Mouse (Mus musculus): ENCODE results near the gene Rps3. TPM values are rescaled to one million over a fixed set of nuclear protein-coding genes. Genes with fewer than 3 reads are reported as not detected.
"Not testable (repeated sequence)": the region's sequence is repeated elsewhere in the genome, so short reads cannot be mapped to it uniquely, and the experiment has no call there.

The Rps3 gene
- 100 to 1,000 TPM; 262 to 278 TPM for total RNA-seq (2021)
- long read RNA-seq, experiment 1, transcript Rps3-201 (7 exons, 1,908 nt), result major isoform, 232 of 245 reads
- long read RNA-seq, experiment 1, partial matches to known transcripts, result 12 of 245 reads
- long read RNA-seq, experiment 1, other reads (novel, unspliced or antisense), result 1 of 245 reads
- long read RNA-seq, experiment 2, transcript Rps3-201 (7 exons, 1,908 nt), result major isoform, 277 of 297 reads
- long read RNA-seq, experiment 2, partial matches to known transcripts, result 18 of 297 reads
- long read RNA-seq, experiment 2, other reads (novel, unspliced or antisense), result 2 of 297 reads

- intact Hi-C loops (cut with DNase I; ENCODE audit: low total_unique reads), result no loop called here
- DNase-seq, result peak; percentile 92
Observed at GRCm38 (mm10) chr7:99483271-99483923, at the start of gene Rps3. Gene Rps3 (minus strand): TSS chr7:99483738.

- intact Hi-C loops (cut with DNase I; ENCODE audit: low total_unique reads), result no loop called here
- DNase-seq, result no peak
Observed at GRCm38 (mm10) chr7:99532526-99532925, 49.0 kb upstream of the Rps3 start.

GRCm38 (mm10) chr7:99531408-99531970, 48.0 kb upstream of the Rps3 start:
- intact Hi-C loops (cut with DNase I; ENCODE audit: low total_unique reads), result no loop called here
- DNase-seq, result no peak

- intact Hi-C loops (cut with DNase I; ENCODE audit: low total_unique reads), result no loop called here
- DNase-seq, result no peak
Observed at GRCm38 (mm10) chr7:99529410-99529809, 45.9 kb upstream of the Rps3 start.

GRCm38 (mm10) chr7:99528547-99528946, 45.0 kb upstream of the Rps3 start:
- intact Hi-C loops (cut with DNase I; ENCODE audit: low total_unique reads), result no loop called here
- DNase-seq, result no peak

- intact Hi-C loops (cut with DNase I; ENCODE audit: low total_unique reads), result no loop called here
- DNase-seq, result no peak
Observed at GRCm38 (mm10) chr7:99523837-99524236, 40.3 kb upstream of the Rps3 start.

- DNase-seq, result no peak
- intact Hi-C loops (cut with DNase I; ENCODE audit: low total_unique reads), result no loop called here
Observed at GRCm38 (mm10) chr7:99523121-99523520, 39.6 kb upstream of the Rps3 start.

GRCm38 (mm10) chr7:99518954-99519644, 35.6 kb upstream of the Rps3 start:
- intact Hi-C loops (cut with DNase I; ENCODE audit: low total_unique reads), result no loop called here
- no peak for DNase-seq

- intact Hi-C loops (cut with DNase I; ENCODE audit: low total_unique reads), result no loop called here
- no peak for DNase-seq
Observed at GRCm38 (mm10) chr7:99516814-99517157, 33.2 kb upstream of the Rps3 start.

- no peak for DNase-seq
- intact Hi-C loops (cut with DNase I; ENCODE audit: low total_unique reads), result no loop called here
Observed at GRCm38 (mm10) chr7:99516092-99516813, 32.7 kb upstream of the Rps3 start.

- intact Hi-C loops (cut with DNase I; ENCODE audit: low total_unique reads), result no loop called here
- peak; percentile 61 for DNase-seq
Observed at GRCm38 (mm10) chr7:99510087-99510501, 26.6 kb upstream of the Rps3 start.

- DNase-seq; intact Hi-C loops (cut with DNase I; ENCODE audit: low total_unique reads): not testable (repeated sequence)
Observed at GRCm38 (mm10) chr7:99508187-99508586, 24.6 kb upstream of the Rps3 start.

- intact Hi-C loops (cut with DNase I; ENCODE audit: low total_unique reads), result no loop called here
- no peak for DNase-seq
Observed at GRCm38 (mm10) chr7:99504556-99504955, 21.0 kb upstream of the Rps3 start.

GRCm38 (mm10) chr7:99501148-99501547, 17.6 kb upstream of the Rps3 start:
- intact Hi-C loops (cut with DNase I; ENCODE audit: low total_unique reads), result no loop called here
- DNase-seq, result no peak

- intact Hi-C loops (cut with DNase I; ENCODE audit: low total_unique reads), result loop anchor here (1.0 kb wide), 1 partner anchor 56 kb away; no protein-coding TSS in a partner anchor
- no peak for DNase-seq
Observed at GRCm38 (mm10) chr7:99500655-99501054, 17.1 kb upstream of the Rps3 start.

- DNase-seq, result peak; percentile 78
- intact Hi-C loops (cut with DNase I; ENCODE audit: low total_unique reads), result loop anchor here (1.0 kb wide), 1 partner anchor 56 kb away; no protein-coding TSS in a partner anchor
Observed at GRCm38 (mm10) chr7:99500201-99500600, 16.7 kb upstream of the Rps3 start.

GRCm38 (mm10) chr7:99499128-99499527, 15.6 kb upstream of the Rps3 start:
- DNase-seq, result no peak
- intact Hi-C loops (cut with DNase I; ENCODE audit: low total_unique reads), result loop anchor here (2.0 kb wide), 1 partner anchor 92 kb away; no protein-coding TSS in a partner anchor

- intact Hi-C loops (cut with DNase I; ENCODE audit: low total_unique reads), result no loop called here
- DNase-seq, result no peak
Observed at GRCm38 (mm10) chr7:99489708-99490107, 6.2 kb upstream of the Rps3 start.

- no peak for DNase-seq
- intact Hi-C loops (cut with DNase I; ENCODE audit: low total_unique reads), result no loop called here
Observed at GRCm38 (mm10) chr7:99484679-99485078, 1.1 kb upstream of the Rps3 start.

GRCm38 (mm10) chr7:99483924-99484319, 384 bp upstream of the Rps3 start:
- no peak for DNase-seq
- intact Hi-C loops (cut with DNase I; ENCODE audit: low total_unique reads), result no loop called here
